In genomic region chr14:44312049-44312448, GRCm38 (mm10) we compare ENCODE assay signal across 40 mouse cellular contexts. TPM values are rescaled to one million over a fixed set of nuclear protein-coding genes. Genes with fewer than 3 reads are reported as not detected.
"Had no signal": no experiment of that assay in that cellular context is flagged by ENCODE, and none has a peak within 500 bp of the region (broad histone marks: within the 10 kb centered on the region; RNA-seq: fewer than 3 reads in every experiment).

No protein-coding gene starts in this region.

RNA-seq across cellular contexts. Expression of gene Gm5930, which starts 26.3 kb away (rescaled TPM):
- total RNA-seq: left cerebral cortex, adult 8-10 months; left cerebral cortex, postnatal 10 days; left cerebral cortex, postnatal 14 days; left cerebral cortex, postnatal 25 days; left cerebral cortex, postnatal 36 days; left cerebral cortex, postnatal 4 days; liver, adult 2 months; megakaryocyte progenitor cell, adult 5-6 weeks; megakaryocyte, adult 5-6 weeks; megakaryocyte-erythroid progenitor cell, adult 5-6 weeks; midbrain, postnatal 0 days; monocyte, adult 5-6 weeks had no signal
- polyA plus RNA-seq: limb, embryonic 10.5 days; limb, embryonic 11.5 days; limb, embryonic 12.5 days; limb, embryonic 13.5 days; limb, embryonic 14.5 days; limb, embryonic 15.5 days; liver, adult 2 months; liver, embryonic 11.5 days; liver, embryonic 12.5 days; liver, embryonic 13.5 days; liver, embryonic 14.5 days; liver, embryonic 15.5 days; liver, embryonic 16.5 days; liver, postnatal 0 days; lung, adult 2 months; lung, embryonic 14.5 days; lung, embryonic 15.5 days; lung, embryonic 16.5 days; lung, postnatal 0 days; macrophage; midbrain, embryonic 10.5 days; midbrain, embryonic 11.5 days; midbrain, embryonic 12.5 days; midbrain, embryonic 13.5 days; midbrain, embryonic 14.5 days; midbrain, embryonic 15.5 days; midbrain, embryonic 16.5 days; midbrain, postnatal 0 days; myocyte; neural tube, embryonic 11.5 days had no signal

RNA-seq across cellular contexts. Expression of gene Gm8220, which starts 26.7 kb away (rescaled TPM):
- total RNA-seq: left cerebral cortex, adult 8-10 months; left cerebral cortex, postnatal 10 days; left cerebral cortex, postnatal 14 days; left cerebral cortex, postnatal 25 days; left cerebral cortex, postnatal 36 days; left cerebral cortex, postnatal 4 days; liver, adult 2 months; megakaryocyte progenitor cell, adult 5-6 weeks; megakaryocyte, adult 5-6 weeks; megakaryocyte-erythroid progenitor cell, adult 5-6 weeks; midbrain, postnatal 0 days; monocyte, adult 5-6 weeks had no signal
- polyA plus RNA-seq: limb, embryonic 10.5 days; limb, embryonic 11.5 days; limb, embryonic 12.5 days; limb, embryonic 13.5 days; limb, embryonic 14.5 days; limb, embryonic 15.5 days; liver, adult 2 months; liver, embryonic 11.5 days; liver, embryonic 12.5 days; liver, embryonic 13.5 days; liver, embryonic 14.5 days; liver, embryonic 15.5 days; liver, embryonic 16.5 days; liver, postnatal 0 days; lung, adult 2 months; lung, embryonic 14.5 days; lung, embryonic 15.5 days; lung, embryonic 16.5 days; lung, postnatal 0 days; macrophage; midbrain, embryonic 10.5 days; midbrain, embryonic 11.5 days; midbrain, embryonic 12.5 days; midbrain, embryonic 13.5 days; midbrain, embryonic 14.5 days; midbrain, embryonic 15.5 days; midbrain, embryonic 16.5 days; midbrain, postnatal 0 days; myocyte; neural tube, embryonic 11.5 days had no signal

RNA-seq across cellular contexts. Expression of gene Gm8229, which starts 53.1 kb away (rescaled TPM):
- total RNA-seq: left cerebral cortex, adult 8-10 months; left cerebral cortex, postnatal 10 days; left cerebral cortex, postnatal 14 days; left cerebral cortex, postnatal 25 days; left cerebral cortex, postnatal 36 days; left cerebral cortex, postnatal 4 days; liver, adult 2 months; megakaryocyte progenitor cell, adult 5-6 weeks; megakaryocyte, adult 5-6 weeks; megakaryocyte-erythroid progenitor cell, adult 5-6 weeks; midbrain, postnatal 0 days; monocyte, adult 5-6 weeks had no signal
- polyA plus RNA-seq: limb, embryonic 10.5 days; limb, embryonic 11.5 days; limb, embryonic 12.5 days; limb, embryonic 13.5 days; limb, embryonic 14.5 days; limb, embryonic 15.5 days; liver, adult 2 months; liver, embryonic 11.5 days; liver, embryonic 12.5 days; liver, embryonic 13.5 days; liver, embryonic 14.5 days; liver, embryonic 15.5 days; liver, embryonic 16.5 days; liver, postnatal 0 days; lung, adult 2 months; lung, embryonic 14.5 days; lung, embryonic 15.5 days; lung, embryonic 16.5 days; lung, postnatal 0 days; macrophage; midbrain, embryonic 10.5 days; midbrain, embryonic 11.5 days; midbrain, embryonic 12.5 days; midbrain, embryonic 13.5 days; midbrain, embryonic 14.5 days; midbrain, embryonic 15.5 days; midbrain, embryonic 16.5 days; midbrain, postnatal 0 days; myocyte; neural tube, embryonic 11.5 days had no signal
